Mouse (Mus musculus) lung, postnatal 36 days (tissue): ENCODE measurements around the gene Svopl.
A peak's percentile ranks its signal among the peaks of the same experiment; 100 is the strongest.

Experiments used
- DNase-seq: peaks from one replicate; pipeline ENCODE4 v3.0.0; 2022; ENCODE audit warnings: mixed read lengths

Svopl gene

GRCm38 (mm10) chr6:38028205-38028604 lies 18.6 kb downstream of the Svopl start:
- DNase-seq = no peak

- peak; percentile 9 for DNase-seq
These were observed 19.0 kb downstream of the Svopl start for GRCm38 (mm10) chr6:38027771-38028170.

- no peak for DNase-seq
These were observed 23.5 kb downstream of the Svopl start for GRCm38 (mm10) chr6:38023284-38023683.

- no peak for DNase-seq
These were observed 25.4 kb downstream of the Svopl start for GRCm38 (mm10) chr6:38021406-38021805.

GRCm38 (mm10) chr6:38012829-38013228 lies 34.0 kb downstream of the Svopl start:
- no peak for DNase-seq

- peak; percentile 80 for DNase-seq
These were observed 39.3 kb downstream of the Svopl start for GRCm38 (mm10) chr6:38007459-38007858.

- DNase-seq = no peak
These were observed 79.4 kb downstream of the Svopl start for GRCm38 (mm10) chr6:37967386-37967785.

- DNase-seq = no peak
These were observed 95.5 kb downstream of the Svopl start for GRCm38 (mm10) chr6:37951306-37951705.

- no peak for DNase-seq
These were observed 110.3 kb downstream of the Svopl start for GRCm38 (mm10) chr6:37936498-37936897.
